Mouse (Mus musculus): Measurements from ENCODE around the gene Gm12166. TPM values are rescaled to one million over a fixed set of nuclear protein-coding genes. Genes with fewer than 3 reads are reported as not detected.
"Not testable (repeated sequence)": the region's sequence is repeated elsewhere in the genome, so short reads cannot be mapped to it uniquely, and the experiment has no call there.

Gene Gm12166
- total RNA-seq (2021), result 1 to 10 TPM in 1 of 2 experiments, under 1 TPM in 1; 0.57 to 1.4 TPM
- long read RNA-seq, experiment 1, result 0 reads
- long read RNA-seq, experiment 2, partial matches to known transcripts, result 0 of 1 reads
- long read RNA-seq, experiment 2, other reads (novel, unspliced or antisense), result 0 of 1 reads

DNA sequence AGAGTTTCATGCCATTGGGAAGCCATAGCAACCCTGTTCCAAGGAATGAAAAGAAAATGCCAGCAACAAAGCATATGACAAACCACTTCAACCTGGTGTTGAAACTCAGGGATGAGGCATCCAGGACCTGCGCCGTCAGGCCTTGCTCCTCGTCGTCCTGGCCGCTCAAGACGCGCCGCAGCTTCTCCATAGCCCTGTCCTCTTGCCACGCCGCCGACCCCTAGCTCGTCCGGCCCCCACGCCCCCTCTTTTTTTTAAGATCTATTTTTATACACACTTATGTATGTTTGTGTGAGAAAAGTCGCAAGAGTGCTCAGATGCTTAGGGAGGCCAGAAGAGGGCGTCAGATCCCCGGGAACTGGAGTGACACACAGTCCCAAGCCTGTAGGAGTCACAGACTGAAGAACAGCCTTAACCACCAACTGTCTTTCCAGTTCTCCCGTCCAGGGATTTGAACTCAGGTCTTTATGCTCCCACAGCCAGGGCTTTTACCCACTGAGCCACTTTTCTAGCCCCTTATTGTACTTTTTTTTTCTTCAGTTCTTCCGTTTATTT lies at the start of gene Gm12166:
Gene Gm12166 (minus strand): TSS at position 217 of the 555 bp plus-strand sequence.
- peak; percentile 72 for DNase-seq
- intact Hi-C loops (cut with DNase I; ENCODE audit: low total_unique reads), result not testable (repeated sequence)

DNA sequence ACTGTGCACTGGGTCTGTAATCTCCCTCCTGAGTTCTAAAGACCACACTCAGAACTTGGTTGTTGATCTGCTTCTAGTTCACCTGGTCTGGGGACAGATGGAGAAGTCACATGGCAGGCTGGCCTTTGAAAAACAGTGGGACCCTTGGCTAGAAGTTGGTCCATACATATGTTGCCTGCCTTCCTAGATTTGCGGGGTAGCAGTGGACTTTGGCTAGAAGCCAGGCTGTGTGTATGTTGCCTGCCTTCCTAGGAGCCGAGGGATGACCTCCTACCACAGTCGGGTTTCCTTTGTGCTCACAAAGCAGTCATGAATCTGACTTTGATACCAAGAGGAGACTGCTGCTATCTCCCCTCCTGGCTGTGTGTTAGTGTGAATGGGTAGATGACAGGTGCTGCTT lies 44.9 kb upstream of the Gm12166 start:
- intact Hi-C loops (cut with DNase I; ENCODE audit: low total_unique reads), result no loop called here

DNA sequence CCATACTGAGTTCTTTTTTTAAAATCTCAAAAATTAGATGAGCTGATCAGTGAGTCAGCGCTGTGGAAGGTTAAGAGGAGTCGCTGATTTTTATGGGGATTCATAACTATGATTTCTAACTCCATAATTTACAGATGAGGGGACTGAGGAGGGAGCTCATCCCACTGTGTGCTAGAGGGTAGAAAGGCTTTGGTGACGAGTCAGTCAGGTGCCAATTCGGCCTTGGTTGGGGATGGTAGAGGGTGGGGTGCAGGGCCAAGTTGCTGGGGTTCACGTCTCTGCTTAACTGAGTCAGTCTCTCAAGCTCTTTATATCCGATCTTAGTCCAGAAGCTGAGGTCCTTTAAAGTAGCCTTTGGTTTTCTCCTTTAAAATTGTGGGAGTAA lies 44.1 kb upstream of the Gm12166 start:
- intact Hi-C loops (cut with DNase I; ENCODE audit: low total_unique reads), result no loop called here
- no peak for DNase-seq

More for the DNA sequence above, 44.9 kb upstream of the Gm12166 start:
- DNase-seq, result no peak

DNA sequence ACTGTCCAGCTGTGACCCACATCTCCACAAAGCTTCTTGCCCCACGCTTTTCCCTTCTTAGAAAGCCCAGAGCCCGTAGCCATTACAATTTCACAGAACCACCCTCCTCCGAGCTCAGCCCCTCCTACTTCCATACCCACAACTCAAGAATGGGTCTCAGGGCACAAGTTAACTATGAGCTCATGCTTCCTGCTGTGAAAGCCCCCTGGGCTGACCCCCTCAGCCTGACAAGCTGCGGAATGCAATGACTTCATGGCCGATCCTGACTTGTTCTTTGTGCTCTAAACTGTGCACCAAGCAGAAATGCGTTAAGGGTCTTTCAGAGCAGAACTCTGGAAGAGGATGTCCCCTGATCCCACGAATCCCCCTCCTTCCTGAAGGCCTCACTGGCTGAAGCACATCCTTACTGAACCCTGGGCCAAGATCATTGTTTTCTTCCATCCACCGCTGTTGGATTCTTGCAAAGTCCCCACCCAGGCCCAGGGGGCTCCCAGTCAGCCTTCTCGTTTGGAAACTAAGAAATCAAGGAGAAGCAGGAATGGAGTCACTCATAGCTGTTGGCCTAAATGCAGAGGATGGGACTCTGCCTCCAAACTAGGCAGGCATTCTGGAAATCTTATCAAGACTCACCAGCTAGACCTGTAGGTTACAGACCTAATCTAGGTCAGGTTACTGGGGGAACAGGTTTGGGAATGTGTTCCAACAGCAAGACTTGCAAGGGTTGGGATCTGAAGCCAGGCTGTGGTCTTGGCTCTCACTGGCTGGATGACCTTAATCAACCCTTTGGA lies 43.5 kb upstream of the Gm12166 start:
- DNase-seq, result peak; percentile 73

DNA sequence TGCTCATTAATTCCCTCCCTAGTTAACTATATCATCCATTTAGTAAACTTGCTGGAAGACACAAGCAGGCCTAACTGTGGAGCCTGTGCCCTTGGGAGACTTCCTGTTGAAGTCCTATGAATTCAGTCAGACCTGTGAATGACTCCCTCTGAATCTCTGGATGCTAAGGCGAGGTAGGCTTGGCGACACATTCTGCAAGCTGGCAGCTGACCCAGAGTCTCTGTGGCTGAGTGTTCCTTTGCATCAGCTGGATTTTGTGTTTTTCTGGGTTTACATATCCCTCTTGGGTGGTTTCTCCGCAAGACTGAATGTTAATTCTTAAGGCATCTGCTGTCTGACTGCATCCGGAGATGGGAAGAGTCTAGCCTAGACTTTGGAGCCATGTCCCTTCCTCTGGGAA lies 40.0 kb upstream of the Gm12166 start:
- peak; percentile 54 for DNase-seq
- intact Hi-C loops (cut with DNase I; ENCODE audit: low total_unique reads), result no loop called here

More for the DNA sequence above, 43.5 kb upstream of the Gm12166 start:
- intact Hi-C loops (cut with DNase I; ENCODE audit: low total_unique reads), result no loop called here

DNA sequence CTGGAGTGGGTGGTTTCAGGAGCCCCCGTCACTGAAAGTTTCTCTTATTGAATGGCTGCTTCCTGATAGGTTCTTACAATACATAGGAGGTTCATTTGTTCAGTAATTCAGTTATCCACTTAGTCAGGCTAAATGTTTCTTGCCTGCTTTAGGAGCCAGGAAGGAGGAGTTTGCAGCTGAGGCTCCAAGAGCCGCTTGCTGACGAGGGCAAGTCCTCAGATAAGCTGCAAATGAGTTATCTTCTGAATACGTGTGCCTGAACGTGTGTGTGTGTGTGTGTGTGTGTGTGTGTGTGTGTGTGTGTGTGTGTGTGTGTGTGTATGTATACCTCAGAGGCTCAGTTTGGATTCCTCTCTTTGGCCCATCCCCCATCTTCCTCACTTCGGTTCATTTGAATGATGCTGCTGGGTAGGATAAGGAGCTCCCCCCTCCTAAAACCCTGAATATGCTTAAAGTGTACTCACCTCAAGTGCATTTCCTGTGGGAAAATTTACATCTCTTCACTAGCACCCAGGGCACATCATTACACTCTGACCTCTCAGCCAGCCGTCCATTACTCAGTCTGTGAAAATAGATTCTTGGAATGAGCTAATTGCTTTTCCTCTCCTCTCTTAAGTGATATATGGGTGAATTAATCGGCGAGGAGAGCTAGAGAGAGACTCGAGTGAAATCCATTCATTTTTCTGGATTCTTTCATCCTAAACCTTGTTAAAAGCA lies 39.0 kb upstream of the Gm12166 start:
- intact Hi-C loops (cut with DNase I; ENCODE audit: low total_unique reads), result no loop called here
- no peak for DNase-seq

DNA sequence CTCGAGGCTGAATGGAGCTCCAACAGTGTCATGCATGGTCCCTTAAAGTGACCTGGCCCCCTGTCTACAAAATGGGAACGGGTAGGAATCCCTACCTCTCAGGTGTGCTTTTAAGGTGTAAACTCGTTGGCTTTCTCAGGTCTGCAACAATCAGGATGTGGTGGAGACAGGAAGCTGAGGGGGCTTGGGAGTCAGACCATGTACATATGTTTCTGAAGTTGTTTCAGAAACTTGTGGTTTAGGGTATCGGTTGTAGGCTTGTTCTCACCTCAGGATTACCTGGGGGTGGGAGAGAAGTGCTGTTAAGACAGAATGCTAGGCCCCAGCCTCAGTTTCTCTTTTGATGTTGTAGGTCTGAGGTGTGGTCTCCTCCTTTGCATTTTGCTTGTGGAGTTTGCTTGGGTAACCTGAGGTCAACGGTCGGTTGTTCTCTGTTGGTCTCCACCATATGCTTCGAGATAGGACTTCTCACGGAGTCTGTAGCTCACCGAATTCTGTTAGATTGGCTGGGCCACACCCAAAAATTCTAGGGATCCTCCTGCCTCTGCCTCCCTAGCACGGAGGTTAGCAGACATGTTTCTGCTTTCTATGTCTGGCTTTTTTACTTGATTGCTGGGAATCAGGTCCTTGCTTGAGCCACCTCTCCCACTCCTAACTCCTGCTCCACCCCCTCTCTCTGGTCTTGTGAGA lies 38.1 kb upstream of the Gm12166 start:
- DNase-seq, result no peak
- intact Hi-C loops (cut with DNase I; ENCODE audit: low total_unique reads), result no loop called here

DNA sequence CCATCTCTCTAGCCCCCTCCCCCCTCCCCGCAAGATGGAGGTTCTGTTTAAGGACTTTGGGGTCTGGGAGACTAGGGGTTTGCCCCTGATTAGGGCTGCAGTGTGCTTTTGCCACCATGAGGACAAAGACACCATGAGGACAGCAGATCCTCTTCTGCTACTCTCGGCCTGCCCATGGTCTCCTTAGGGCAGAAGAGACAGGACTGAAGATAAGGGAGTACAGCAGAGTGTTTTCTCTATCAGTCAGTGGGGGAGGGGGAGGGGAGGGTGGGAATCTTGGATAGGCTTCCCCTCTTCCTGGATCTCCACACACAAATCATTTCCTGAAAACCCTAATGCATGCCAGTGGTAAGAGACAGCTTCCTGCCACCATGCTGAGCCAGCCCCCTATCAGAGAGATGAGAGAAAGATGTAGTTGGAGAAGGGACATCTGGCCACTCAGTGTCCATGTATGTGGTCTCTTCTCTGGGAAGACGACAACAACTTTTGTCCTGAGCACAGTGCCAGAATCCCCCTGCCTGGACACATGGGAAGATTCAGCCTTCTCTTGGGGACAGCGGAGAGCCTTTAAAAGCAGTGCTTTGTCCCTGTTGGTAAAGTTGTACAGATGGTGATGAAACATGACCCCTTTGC lies 37.1 kb upstream of the Gm12166 start:
- intact Hi-C loops (cut with DNase I; ENCODE audit: low total_unique reads), result no loop called here
- DNase-seq, result no peak

DNA sequence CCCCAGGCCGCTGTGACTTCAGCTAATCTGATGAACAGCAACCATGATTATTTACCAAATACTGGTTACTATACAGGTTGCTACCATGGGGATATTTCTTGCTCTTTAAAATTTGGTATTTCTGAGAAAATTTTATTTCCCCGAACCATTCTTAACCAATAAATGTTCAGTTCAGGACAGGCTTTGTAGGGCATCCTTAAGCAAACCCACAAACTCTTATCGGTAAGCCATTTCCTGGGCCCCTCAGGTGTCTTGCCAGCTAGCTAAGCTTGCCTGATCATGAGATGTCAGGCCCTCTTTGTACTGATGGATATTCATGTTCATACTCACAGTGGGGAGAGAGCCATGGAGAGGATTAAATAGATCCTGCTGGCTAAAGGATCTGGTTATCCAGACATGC lies 34.3 kb upstream of the Gm12166 start:
- intact Hi-C loops (cut with DNase I; ENCODE audit: low total_unique reads), result no loop called here
- no peak for DNase-seq

DNA sequence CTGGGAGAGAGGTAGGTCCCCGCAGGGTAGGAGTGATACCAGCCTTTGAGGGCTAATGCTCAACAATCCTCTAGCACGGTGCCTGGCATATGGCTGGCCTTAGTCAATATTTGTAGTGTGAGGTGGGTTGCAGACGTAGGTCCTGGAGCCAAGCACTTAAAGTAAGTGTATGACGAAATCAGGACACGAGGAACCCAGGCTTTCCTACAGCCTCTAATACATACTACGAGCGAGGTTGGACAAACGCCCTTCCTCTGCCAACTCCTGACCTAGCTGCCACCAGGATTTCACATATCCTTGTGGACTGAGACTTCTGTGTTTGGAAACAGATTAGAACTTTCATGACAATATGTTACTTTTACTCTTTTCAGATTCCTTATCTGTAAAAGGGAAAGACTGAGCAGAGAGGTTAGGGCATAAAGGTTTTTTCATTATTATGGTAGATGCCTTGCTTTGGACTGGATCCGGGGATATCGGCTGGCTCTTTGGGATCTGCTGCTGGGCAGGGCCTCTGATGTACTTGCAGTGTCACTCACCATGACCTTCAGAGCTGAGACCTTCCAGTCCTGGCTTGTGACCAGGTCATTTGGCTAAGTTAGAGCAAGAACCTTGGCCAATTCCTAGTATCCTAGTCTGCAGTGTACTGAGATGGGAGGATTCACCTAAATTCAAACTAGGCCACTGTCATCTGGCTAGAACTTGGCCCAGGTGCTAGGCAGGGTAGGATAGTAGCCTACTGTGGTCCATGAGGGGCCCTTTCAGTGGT lies 33.5 kb upstream of the Gm12166 start:
- DNase-seq, result no peak
- intact Hi-C loops (cut with DNase I; ENCODE audit: low total_unique reads), result no loop called here

DNA sequence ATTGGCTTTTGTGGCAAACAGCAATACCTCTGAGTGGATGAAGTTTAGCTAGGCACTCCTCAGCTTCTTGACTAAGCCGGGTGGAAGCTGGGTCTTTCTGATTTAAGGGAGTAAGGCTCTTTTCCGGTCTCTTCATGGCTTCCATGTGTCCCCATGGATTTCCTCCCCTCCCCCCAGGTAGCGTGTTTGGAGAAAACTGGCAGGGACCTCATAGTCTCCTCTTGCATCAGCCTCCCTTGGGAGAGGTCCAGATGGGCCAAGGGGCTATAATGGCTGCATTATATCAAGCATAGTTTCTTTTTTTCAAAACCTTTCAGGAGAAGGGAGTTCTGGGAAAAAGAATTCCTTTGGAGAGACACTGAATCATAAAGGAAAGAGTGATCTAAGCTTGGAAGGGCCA lies 32.4 kb upstream of the Gm12166 start:
- DNase-seq, result no peak
- intact Hi-C loops (cut with DNase I; ENCODE audit: low total_unique reads), result no loop called here

DNA sequence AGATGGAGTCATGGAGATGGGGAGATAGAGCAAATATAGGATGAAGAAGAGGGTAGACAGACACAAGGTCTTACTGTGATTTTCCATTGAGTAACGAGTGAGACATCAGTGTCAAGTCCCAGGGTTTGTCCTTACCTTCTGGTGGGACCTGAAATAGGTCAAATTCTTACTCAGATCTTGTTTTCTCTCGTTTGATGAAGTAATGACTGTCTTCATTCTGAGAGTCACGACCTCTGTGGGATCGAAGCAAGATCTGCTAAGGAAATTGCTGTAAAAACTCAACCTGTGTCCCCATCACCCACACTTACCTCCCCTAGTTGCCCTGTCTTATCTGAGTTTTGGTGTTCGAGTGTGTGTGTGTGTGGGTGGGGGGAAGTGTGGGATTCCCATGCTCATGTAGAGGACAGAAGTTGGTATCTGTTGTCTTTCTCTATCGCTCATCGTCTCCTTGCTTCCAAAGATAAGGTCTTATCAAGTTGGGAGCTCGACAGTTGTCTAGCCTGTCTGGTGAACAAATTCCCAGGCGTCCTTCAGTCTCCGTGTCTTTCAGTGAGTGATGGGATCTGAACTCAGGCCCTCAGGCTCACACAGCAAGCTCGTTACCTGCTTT lies 31.8 kb upstream of the Gm12166 start:
- intact Hi-C loops (cut with DNase I; ENCODE audit: low total_unique reads), result no loop called here
- no peak for DNase-seq

DNA sequence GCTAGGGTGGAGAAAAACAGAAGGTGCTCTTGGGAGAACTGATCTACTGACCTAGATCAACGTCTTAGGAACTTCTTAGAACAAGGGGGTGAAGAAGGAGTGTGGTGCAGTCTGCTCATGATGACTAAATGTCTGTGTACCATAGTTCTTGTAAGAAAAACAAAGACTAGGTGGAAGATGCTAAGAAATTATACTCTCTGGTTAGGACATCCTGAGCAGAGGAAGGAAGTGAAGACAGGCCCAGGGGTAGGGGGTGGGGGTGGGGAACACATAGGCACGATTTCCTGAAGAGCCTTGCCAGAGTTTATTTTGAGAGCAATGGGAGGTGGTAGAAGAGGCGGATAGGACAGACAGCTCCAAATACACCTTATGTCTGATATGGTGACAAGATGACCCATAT lies 31.3 kb upstream of the Gm12166 start:
- intact Hi-C loops (cut with DNase I; ENCODE audit: low total_unique reads), result no loop called here
- DNase-seq, result no peak

DNA sequence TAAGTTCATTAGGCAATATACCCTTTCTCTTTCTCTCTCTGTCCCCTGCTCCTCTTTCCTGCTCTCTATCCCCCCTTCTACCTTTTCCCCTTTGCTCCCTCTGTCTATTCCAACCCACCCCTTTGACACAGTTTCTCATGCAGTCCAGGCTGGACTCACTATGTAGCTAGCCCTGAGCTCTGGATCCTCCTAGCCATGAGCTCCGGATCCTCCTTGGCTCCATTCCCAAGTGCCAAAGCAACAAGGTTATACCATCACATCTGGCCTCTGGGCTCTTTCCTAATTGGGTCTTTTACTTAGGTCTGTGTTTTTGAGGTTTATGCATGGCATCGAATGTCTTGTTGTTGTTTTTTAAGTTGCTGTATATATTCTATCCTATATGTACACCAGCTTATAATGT lies 29.0 kb upstream of the Gm12166 start:
- intact Hi-C loops (cut with DNase I; ENCODE audit: low total_unique reads), result no loop called here
- no peak for DNase-seq

DNA sequence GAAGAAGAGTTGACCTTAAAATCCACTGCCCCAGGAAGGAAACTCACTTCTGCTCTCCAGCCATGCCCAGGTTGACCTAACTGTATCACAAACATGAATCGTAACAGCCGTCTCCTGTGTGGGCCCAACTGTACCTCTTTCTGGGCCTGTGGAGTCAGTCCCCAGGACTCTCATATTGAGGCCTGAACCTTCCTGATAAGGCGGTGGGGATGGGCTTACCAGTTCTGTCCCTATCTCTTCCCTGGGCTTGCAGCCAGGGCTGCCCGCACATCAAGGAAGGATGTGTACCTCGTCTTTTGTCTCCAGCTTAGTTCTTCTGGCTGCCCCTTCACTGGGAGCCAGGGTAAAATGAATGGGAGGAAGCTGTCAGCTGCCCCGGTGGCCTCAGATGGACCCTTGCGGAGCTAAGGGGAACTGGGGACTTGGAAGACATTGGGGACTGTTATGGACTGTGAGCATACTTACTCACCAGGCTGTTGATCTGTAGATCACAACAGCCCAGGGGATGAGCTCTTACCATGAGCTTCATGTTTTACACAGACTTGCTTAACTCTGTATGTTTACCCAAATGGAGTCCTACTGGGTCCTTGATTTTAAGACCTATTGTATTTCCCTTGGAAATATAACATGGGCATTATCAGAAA lies 25.7 kb upstream of the Gm12166 start:
- intact Hi-C loops (cut with DNase I; ENCODE audit: low total_unique reads), result no loop called here
- no peak for DNase-seq

DNA sequence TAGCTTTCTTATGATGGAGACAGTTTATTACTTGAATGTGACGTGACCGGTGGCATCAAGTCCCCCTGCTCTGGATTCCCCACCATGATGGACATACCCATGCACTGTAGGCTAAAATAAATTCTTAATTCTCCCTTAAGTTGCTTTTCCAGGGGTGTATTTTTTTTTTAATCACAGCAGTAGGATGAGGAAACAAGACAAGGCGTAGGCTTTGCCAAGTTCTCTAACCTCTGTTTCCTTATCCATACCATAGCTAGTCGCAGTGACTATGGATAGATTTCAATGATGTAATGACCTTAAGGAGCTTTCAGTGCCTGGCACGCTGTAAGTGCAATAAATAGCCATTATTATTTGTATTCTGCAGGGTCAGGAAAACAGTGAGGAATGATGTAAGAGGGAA lies 25.2 kb upstream of the Gm12166 start:
- intact Hi-C loops (cut with DNase I; ENCODE audit: low total_unique reads), result no loop called here
- DNase-seq, result no peak

DNA sequence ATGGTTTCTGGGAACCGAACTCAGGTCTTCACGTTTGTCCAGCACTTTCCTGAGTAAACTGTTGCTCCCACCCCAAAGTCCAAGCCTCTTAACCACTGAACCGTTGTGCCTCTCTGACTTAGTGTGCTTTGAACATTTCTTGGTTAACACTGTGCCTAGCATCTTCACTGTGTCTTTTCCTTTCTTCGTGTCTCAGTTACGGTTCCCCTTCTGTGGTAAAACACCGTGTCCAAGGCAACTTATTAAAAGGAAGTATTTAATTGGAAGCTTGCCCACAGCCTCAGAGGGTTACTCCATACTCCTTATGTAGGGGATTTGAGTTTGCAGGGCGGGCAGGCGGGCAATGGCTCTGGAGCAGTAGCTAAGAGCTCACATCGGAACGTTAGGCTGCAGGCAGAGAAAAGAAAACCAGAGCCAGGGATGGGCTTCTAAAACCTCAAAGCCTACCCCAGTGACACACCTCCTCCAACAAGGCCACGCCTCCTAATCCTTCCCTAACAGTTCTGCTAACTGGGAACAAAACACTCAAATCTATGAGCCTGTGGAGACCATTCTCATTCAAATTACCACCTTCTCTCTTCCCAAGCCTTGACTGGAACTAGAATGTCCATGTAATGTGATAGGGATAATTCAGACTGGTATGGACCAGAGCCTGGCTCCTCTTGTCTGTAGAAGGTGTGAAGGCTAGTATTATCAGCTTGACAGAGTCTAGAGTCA lies 24.5 kb upstream of the Gm12166 start:
- intact Hi-C loops (cut with DNase I; ENCODE audit: low total_unique reads), result no loop called here
- DNase-seq, result no peak

Measured in gastrocnemius, postnatal 14 days (tissue).